Mouse (Mus musculus) neural tube, embryonic 12.5 days (tissue): Measurements from ENCODE around the gene Plcg2. TPM values are rescaled to one million over a fixed set of nuclear protein-coding genes. Genes with fewer than 3 reads are reported as not detected.

ENCODE experiments used
- microRNA-seq: library from miRNA; unstranded; fragments of <30 nt; microRNA quantifications from one replicate; pipeline ENCODE4, GENCODE M21; 2017
- polyA plus RNA-seq: library from polyadenylated mRNA; unstranded; fragments of >200 nt; fragmentation: Nextera tagmentation; extraction: Ambion mirVana; gene quantifications from 2 replicates; pipeline ENCODE4 v1.2.1, GENCODE M21; 2016

The Plcg2 gene
- polyA plus RNA-seq, 1 experiment from 2014 or later = 2.2 TPM

Small RNAs within 50 kb of the gene (microRNA-seq; reads per million reads assigned to microRNA genes)
- gene Gm27361 = not detected
- not detected for gene Mir7077
- gene Mir7078 = not detected

Other genes with a start within 250 kb of the Plcg2 start
- 106 and 112 TPM in 2 replicates for gene Cmip, start 241.2 kb upstream of the Plcg2 start, polyA plus RNA-seq
- gene Sdr42e1, start 175.4 kb downstream of the Plcg2 start, polyA plus RNA-seq = 0.77 and 0.81 TPM in 2 replicates
- gene Hsd17b2, start 203.6 kb downstream of the Plcg2 start, polyA plus RNA-seq = not detected in 2 replicates